Mouse (Mus musculus): ENCODE results near the gene Kctd15. TPM values are rescaled to one million over a fixed set of nuclear protein-coding genes. Genes with fewer than 3 reads are reported as not detected.

The Kctd15 gene
- polyA plus RNA-seq, 1 experiment from 2014 or later: 18.5 TPM

DNA sequence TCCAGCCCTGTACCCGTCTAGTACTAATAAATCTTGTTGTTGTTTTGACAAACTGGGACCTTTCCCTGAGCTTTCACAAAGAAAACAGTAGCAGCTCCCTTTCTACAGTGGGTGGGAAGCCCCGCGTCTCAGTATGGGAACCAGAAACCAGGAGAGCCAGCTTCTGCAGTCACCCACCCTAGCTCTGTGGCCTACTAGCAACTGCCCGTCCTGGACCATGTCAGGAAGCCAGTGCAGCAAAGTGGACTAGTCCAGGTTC, 61.3 kb downstream of the Kctd15 start:
- H3K9me3 ChIP-seq (replicated peaks; ENCODE audit: control insufficient read depth, low read length): no peaks in the 10 kb centered on the region; the same call in 1 of the 2 replicates
- WGBS: 53% methylated on average over 4 of the region's 4 CpGs
- no peaks in the 10 kb centered on the region for H3K27me3 ChIP-seq (ENCODE audit: control insufficient read depth, insufficient read depth, low read length)
- no peak overlapping the region for H3K4me3 ChIP-seq (replicated peaks; ENCODE audit: low read length)
- no peak overlapping the region for H3K9ac ChIP-seq (ENCODE audit: low read length)
- no peak for ATAC-seq (ENCODE audit: insufficient read depth, low FRiP score)
- H3K27ac ChIP-seq (ENCODE audit: low read length): no peak overlapping the region
- no peak overlapping the region for H3K4me2 ChIP-seq (ENCODE audit: low read depth, low read length)
- H3K36me3 ChIP-seq (ENCODE audit: control insufficient read depth, insufficient read depth, low read length): no peaks in the 10 kb centered on the region
- peaks cover 5% of the 10 kb centered on the region; the same call in 1 of the 2 replicates for H3K4me1 ChIP-seq (ENCODE audit: control insufficient read depth, insufficient read depth, low read length)

DNA sequence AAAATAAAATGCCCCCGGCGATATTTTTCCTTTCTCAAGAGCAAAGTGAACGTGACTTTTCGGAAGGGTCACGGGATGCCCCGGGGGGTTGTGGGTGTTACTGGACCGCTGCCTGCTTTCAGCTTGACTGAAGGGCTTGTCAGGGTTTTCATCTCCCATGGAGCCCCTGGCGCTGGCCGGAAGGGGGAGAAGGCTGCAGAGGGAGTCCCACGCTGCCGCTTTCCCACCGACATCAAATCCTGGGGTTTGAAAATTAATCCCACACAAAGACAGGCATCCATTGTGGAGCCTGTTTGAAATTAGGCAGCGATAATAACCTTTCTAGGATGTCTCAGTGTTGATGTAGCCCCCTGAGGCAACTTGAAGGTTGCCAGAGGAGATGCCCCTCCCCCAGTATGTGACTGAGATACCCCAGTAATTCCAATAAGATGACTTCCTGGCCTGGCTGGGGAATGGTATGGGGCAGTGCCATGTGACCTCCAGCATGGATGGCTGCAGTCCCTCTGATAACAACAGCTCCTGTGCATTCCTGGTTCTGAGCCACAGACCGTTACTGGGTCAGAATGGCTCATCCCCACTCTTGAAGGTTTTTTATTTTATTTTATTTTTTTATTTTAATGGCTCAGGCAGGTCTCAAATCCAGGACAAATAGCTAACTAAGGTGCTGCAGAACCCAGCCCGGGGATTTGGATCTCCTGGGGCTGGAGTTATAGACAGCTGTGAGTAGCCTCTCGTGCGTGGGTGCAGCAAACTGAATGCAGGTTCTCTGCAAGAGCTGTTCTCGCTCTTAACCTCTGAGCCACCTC, 61.8 kb downstream of the Kctd15 start:
- H3K27me3 ChIP-seq (ENCODE audit: control insufficient read depth, insufficient read depth, low read length): no peaks in the 10 kb centered on the region
- peak overlapping the region; percentile 54 for H3K4me2 ChIP-seq (ENCODE audit: low read depth, low read length)
- H3K36me3 ChIP-seq (ENCODE audit: control insufficient read depth, insufficient read depth, low read length): no peaks in the 10 kb centered on the region
- ATAC-seq (ENCODE audit: insufficient read depth, low FRiP score): no peak
- 25% methylated on average over 18 of the region's 18 CpGs for WGBS
- H3K9ac ChIP-seq (ENCODE audit: low read length): peak overlapping the region; percentile 43; the same call in 1 of the 2 replicates
- H3K4me3 ChIP-seq (replicated peaks; ENCODE audit: low read length): peak overlapping the region; percentile 34
- no peaks in the 10 kb centered on the region; the same call in 1 of the 2 replicates for H3K9me3 ChIP-seq (replicated peaks; ENCODE audit: control insufficient read depth, low read length)
- H3K27ac ChIP-seq (ENCODE audit: low read length): no peak overlapping the region
- H3K4me1 ChIP-seq (ENCODE audit: control insufficient read depth, insufficient read depth, low read length): peaks cover 5% of the 10 kb centered on the region; the same call in 1 of the 2 replicates

GRCm38 (mm10) chr7:34590711-34591110, 65.8 kb downstream of the Kctd15 start:
- Histone ChIP-seq H3K27ac (ENCODE audit: low read length) (no peak overlapping the region), H3K27me3 (ENCODE audit: control insufficient read depth, insufficient read depth, low read length) (no peaks in the 10 kb centered on the region), H3K9ac (ENCODE audit: low read length) (no peak overlapping the region), H3K4me2 (ENCODE audit: low read depth, low read length) (no peak overlapping the region), H3K36me3 (ENCODE audit: control insufficient read depth, insufficient read depth, low read length) (no peaks in the 10 kb centered on the region), H3K4me3 (replicated peaks; ENCODE audit: low read length) (no peak overlapping the region), H3K9me3 (replicated peaks; ENCODE audit: control insufficient read depth, low read length) (peaks cover 6% of the 10 kb centered on the region; the same call in 1 of the 2 replicates), H3K4me1 (ENCODE audit: control insufficient read depth, insufficient read depth, low read length) (peaks cover 5% of the 10 kb centered on the region; the same call in 1 of the 2 replicates)
- no peak for ATAC-seq (ENCODE audit: insufficient read depth, low FRiP score)
- WGBS: 91% methylated on average over 11 of the region's 11 CpGs

Other genes starting within 250 kb of the Kctd15 start
- 2.8 and 3.0 TPM in 2 replicates for gene Chst8, start 156.0 kb upstream of the Kctd15 start, polyA plus RNA-seq (2015; fragmentation: Nextera tagmentation; extraction: Ambion mirVana)

Measured in stomach, embryonic 16.5 days (tissue).